Mouse (Mus musculus) limb, embryonic 14.5 days (tissue): ENCODE measurements around the gene Rai14. TPM values are rescaled to one million over a fixed set of nuclear protein-coding genes. Genes with fewer than 3 reads are reported as not detected.

Experiments
- ATAC-seq: fragments of 200-750 bp; cut with Nextera tagmentation; 2 replicates; pipeline ENCODE4 v1.8.0; 2017; ENCODE audit warnings: low read depth, moderate number of reproducible peaks, moderate TSS enrichment; ENCODE audit not compliant: low FRiP score
- DNase-seq: peaks from one replicate; pipeline ENCODE4 v3.0.0-alpha.2; 2015; ENCODE audit warnings: low spot score
- H3K27ac ChIP-seq: fragments of 300-500 bp; sonication (generic); replicated peaks from 2 replicates; pipeline ENCODE4 v1.5.1; 2014; ENCODE audit warnings: low read depth, mild to moderate bottlenecking, low read length, moderate library complexity, mixed read lengths
- H3K27me3 ChIP-seq: fragments of 300-500 bp; sonication (generic); 2 replicates; pipeline ENCODE4 v1.6.1; 2014; ENCODE audit warnings: low read length, mixed read lengths; ENCODE audit not compliant: control insufficient read depth, insufficient read depth
- H3K36me3 ChIP-seq: fragments of 300-500 bp; sonication (generic); 2 replicates; pipeline ENCODE4 v1.6.1; 2014; ENCODE audit warnings: mild to moderate bottlenecking, low read length, moderate library complexity, mixed read lengths; ENCODE audit not compliant: control insufficient read depth, insufficient read depth
- H3K4me1 ChIP-seq: fragments of 300-500 bp; sonication (generic); 2 replicates; pipeline ENCODE4 v1.6.1; 2014; ENCODE audit warnings: antibody characterized with exemption, low read length, mixed read lengths; ENCODE audit not compliant: control insufficient read depth, insufficient read depth
- H3K4me2 ChIP-seq: fragments of 300-500 bp; sonication (generic); replicated peaks from 2 replicates; pipeline ENCODE4 v1.6.1; 2014; ENCODE audit warnings: low read depth, mild to moderate bottlenecking, low read length, moderate library complexity; ENCODE audit not compliant: severe bottlenecking
- H3K4me3 ChIP-seq: fragments of 300-500 bp; sonication (generic); replicated peaks from 2 replicates; pipeline ENCODE4 v1.5.1; 2014; ENCODE audit warnings: low read length
- H3K9ac ChIP-seq: fragments of 300-500 bp; sonication (generic); 2 replicates; pipeline ENCODE4 v1.6.1; 2014; ENCODE audit warnings: mild to moderate bottlenecking, low read depth, low read length, moderate library complexity; ENCODE audit not compliant: severe bottlenecking
- H3K9me3 ChIP-seq: fragments of 300-500 bp; sonication (generic); 2 replicates; pipeline ENCODE4 v1.6.1; 2016; ENCODE audit warnings: low read length; ENCODE audit not compliant: control insufficient read depth
- POLR2A ChIP-seq: fragments of 200-500 bp; IDR thresholded peaks from 2 replicates; pipeline ENCODE4 v1.8.0; 2012; ENCODE audit warnings: inconsistent platforms, mild to moderate bottlenecking, moderate library complexity, borderline replicate concordance; ENCODE audit not compliant: insufficient read depth, insufficient read length; ENCODE audit errors: extremely low read depth
- WGBS: fragments of 180-500 bp; shearing (Covaris S2); extraction: QIAGEN DNeasy Blood & Tissue Kit; methylation state at CpG from one replicate; pipeline ENCODE4 v1.1.7; 2014; 5-methylcytosine and 5-hydroxymethylcytosine counted together
- polyA plus RNA-seq, 2 experiments: library from polyadenylated mRNA; depleted of rRNA in 1 of 2; stranded (reverse) in 1 of 2; unstranded in 1 of 2; fragments of >200 nt; fragmentation: Nextera tagmentation in 1 of 2; extraction: Ambion mirVana in 1 of 2; gene quantifications; 2 replicates each; pipeline versions ENCODE4 v1.2.1 to v1.2.3; 2012 to 2014

Rai14 gene
- polyA plus RNA-seq, 2 experiments, result 44.6 to 57.2 TPM

DNA sequence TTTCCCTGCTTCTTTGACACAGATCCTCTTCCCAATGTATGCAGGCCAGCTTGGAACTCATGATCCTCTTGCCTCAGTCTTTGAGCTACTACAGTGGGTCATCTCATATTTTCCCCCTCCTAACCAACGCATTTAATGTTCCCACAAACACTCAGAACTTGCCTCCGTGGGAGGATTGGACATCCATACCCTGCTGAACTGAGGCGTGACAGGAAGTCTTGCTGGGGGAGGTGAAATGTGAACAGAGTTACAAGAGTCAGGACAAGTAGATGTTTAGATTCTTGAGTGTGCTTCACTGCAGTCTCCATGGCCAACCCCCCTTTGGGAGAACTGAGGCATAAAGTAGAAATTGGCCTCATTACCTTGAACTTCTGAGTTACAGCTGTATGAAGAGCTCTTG is 17.0 kb upstream of the Rai14 start:
- no peak for TF ChIP-seq POLR2A
- ATAC-seq (no peak), DNase-seq (no peak)
- H3K4me1 ChIP-seq, result no peaks in the 10 kb centered on the region; the same call in 1 of the 2 replicates
- no peak overlapping the region for H3K27ac ChIP-seq
- no peaks in the 10 kb centered on the region for H3K27me3 ChIP-seq
- H3K4me3 ChIP-seq, result no peak overlapping the region
- no peak overlapping the region for H3K9ac ChIP-seq
- 74% methylated on average over 3 of the region's 3 CpGs for WGBS
- H3K36me3 ChIP-seq, result no peaks in the 10 kb centered on the region
- H3K4me2 ChIP-seq, result no peak overlapping the region
- no peaks in the 10 kb centered on the region for H3K9me3 ChIP-seq

DNA sequence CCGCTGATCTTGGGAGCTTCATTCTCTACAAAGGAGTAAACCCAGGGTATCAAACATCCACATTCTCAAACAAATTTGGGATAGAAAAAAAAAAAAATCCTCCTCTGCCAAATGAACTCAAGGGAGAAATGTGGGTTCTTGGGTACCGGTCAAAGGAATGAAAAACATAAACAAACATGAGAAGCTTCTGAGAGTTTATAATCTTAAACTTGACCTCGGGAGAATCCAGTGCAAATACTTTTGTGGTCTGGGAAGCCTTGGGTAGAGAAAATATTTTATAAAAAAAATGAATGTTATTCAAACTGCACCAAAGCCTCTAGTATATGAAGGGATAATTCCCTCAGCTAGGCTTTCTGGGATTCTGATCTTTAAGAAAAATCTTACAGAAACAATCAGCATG is 11.8 kb upstream of the Rai14 start:
- Histone ChIP-seq H3K4me3 (no peak overlapping the region), H3K4me2 (no peak overlapping the region), H3K4me1 (peaks cover 12% of the 10 kb centered on the region), H3K9ac (no peak overlapping the region), H3K27me3 (no peaks in the 10 kb centered on the region), H3K27ac (no peak overlapping the region), H3K9me3 (no peaks in the 10 kb centered on the region), H3K36me3 (no peaks in the 10 kb centered on the region)
- 92% methylated on average over 3 of the region's 3 CpGs for WGBS
- ATAC-seq, result no peak
- no peak for DNase-seq
- no peak for TF ChIP-seq POLR2A

DNA sequence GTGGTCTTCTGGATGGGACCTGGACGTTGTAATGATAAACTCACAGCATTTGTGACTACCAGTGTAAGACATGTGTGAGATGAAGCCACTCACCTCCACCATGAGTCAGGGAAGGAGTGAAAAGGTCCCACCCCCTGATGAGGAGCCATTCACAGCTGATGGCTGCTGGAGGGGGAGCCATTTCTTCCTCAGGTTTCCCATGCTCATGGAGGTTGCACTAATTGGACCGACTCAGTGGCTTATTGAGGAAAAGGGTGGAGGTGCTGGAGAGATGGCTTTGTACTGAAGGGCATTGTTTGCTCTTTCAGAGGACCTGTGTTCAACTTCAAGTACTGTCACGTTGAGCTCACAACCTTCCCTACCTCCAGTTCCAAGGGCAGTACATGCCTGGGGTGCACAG is 10.4 kb upstream of the Rai14 start:
- WGBS, result 82% methylated on average over 3 of the region's 3 CpGs
- no peak for ATAC-seq
- H3K4me1 ChIP-seq, result peaks cover 16% of the 10 kb centered on the region
- H3K9ac ChIP-seq, result no peak overlapping the region
- H3K27me3 ChIP-seq, result no peaks in the 10 kb centered on the region
- H3K9me3 ChIP-seq, result no peaks in the 10 kb centered on the region
- no peak overlapping the region for H3K27ac ChIP-seq
- no peak overlapping the region for H3K4me3 ChIP-seq
- no peak for TF ChIP-seq POLR2A
- H3K36me3 ChIP-seq, result no peaks in the 10 kb centered on the region
- DNase-seq, result no peak
- H3K4me2 ChIP-seq, result no peak overlapping the region

DNA sequence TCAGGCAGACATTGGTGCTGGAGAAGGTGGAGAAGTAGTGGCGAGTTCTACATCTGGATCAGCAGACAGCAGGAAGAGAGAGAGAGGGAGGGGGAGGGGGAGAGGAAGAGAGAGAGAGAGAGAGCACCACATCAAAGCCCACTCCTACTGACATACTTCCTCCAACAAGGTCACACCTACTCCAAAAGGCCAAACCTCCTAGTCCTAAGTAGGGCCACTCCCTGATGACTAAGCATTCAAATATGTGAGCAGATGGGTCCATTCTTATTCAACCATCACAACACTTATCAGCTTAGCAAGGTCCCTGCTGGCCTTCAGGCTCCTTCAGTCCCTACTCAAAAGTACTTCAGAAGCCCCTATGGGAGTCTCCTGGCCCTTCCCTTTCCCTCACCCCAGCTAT is 9.1 kb upstream of the Rai14 start:
- Histone ChIP-seq H3K9ac (no peak overlapping the region), H3K4me1 (peaks cover 16% of the 10 kb centered on the region), H3K9me3 (no peaks in the 10 kb centered on the region), H3K36me3 (no peaks in the 10 kb centered on the region), H3K4me3 (no peak overlapping the region), H3K27me3 (no peaks in the 10 kb centered on the region), H3K4me2 (no peak overlapping the region), H3K27ac (peak overlapping the region; percentile 22; the same call in 1 of the 2 replicates)
- no peak for TF ChIP-seq POLR2A
- ATAC-seq (no peak), DNase-seq (no peak)
- WGBS, result 40% methylated on average over 1 of the region's 1 CpGs

DNA sequence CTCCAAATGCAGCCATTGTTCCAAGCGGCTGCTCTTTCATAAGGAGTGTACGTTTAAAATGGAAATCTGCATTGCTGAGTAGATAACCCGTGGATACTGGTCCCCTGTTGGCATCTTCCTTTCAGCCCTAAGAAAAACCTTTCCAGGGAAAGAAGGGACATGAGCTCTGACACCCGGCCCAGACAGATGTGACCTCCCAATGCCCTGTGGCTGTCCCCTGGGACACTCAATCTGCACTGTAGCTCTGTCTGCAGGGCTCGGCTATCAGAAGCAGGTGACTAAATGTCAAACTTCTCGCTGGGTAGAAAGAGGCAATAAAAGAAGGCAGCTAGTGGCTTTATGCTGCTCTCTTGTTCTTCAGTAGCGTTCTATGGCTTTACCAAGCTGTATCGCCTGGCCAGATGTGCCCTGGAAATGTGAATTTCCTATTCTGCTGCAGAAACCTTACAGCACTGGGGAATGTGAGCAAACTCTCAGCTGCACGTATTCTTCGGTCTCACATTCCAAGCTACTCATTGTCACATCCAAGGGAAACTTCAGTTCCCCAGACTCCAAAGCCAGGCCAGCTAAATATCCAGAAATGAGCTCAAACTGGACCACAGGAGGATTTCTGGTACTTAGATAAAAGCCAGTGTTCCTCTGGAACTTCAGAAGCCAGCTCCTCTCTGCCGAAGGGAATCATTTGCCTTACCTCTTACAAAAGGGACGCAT is 8.4 kb upstream of the Rai14 start:
- no peak overlapping the region for H3K9ac ChIP-seq
- H3K27ac ChIP-seq, result peak overlapping the region; percentile 22; the same call in 1 of the 2 replicates
- peaks cover 16% of the 10 kb centered on the region for H3K4me1 ChIP-seq
- ATAC-seq (no peak), DNase-seq (no peak)
- no peak overlapping the region for H3K4me2 ChIP-seq
- H3K27me3 ChIP-seq, result no peaks in the 10 kb centered on the region
- no peak overlapping the region for H3K4me3 ChIP-seq
- 33% methylated on average over 12 of the region's 12 CpGs for WGBS
- TF ChIP-seq POLR2A, result no peak
- H3K9me3 ChIP-seq, result no peaks in the 10 kb centered on the region
- no peaks in the 10 kb centered on the region for H3K36me3 ChIP-seq
